Mouse (Mus musculus): ENCODE results near the gene Gtsf1l. TPM values are rescaled to one million over a fixed set of nuclear protein-coding genes. Genes with fewer than 3 reads are reported as not detected.

Gene Gtsf1l
- polyA plus RNA-seq, 2 experiments = not detected

- H3K27ac ChIP-seq = no peak overlapping the region
- TF ChIP-seq CTCF (IDR thresholded peaks at IDR 0.05; ENCODE audit: low read depth) = no peak
- no peak for TF ChIP-seq EP300 (IDR thresholded peaks at IDR 0.05; ENCODE audit: low read depth)
- no peak overlapping the region for H3K4me3 ChIP-seq (ENCODE audit: insufficient read depth in 1 of 2, low read depth in 2 of 2, low read length in 2 of 2)
- no peak overlapping the region for H3K9ac ChIP-seq (replicated peaks)
- peaks cover 0 to 4% of the 10 kb centered on the region in 2 experiments; a peak in 1 of 4 replicates for H3K4me1 ChIP-seq (replicated peaks; ENCODE audit: control insufficient read depth in 2 of 2, insufficient read depth in 2 of 2, low read length in 1 of 2)
- H3K36me3 ChIP-seq (replicated peaks; ENCODE audit: control insufficient read depth, insufficient read depth, low read depth) = no peaks in the 10 kb centered on the region
- no peaks in the 10 kb centered on the region for H3K27me3 ChIP-seq (ENCODE audit: control insufficient read depth, insufficient read depth, low read length)
- H3K9me3 ChIP-seq (ENCODE audit: control insufficient read depth, low read length) = no peaks in the 10 kb centered on the region
- no peak overlapping the region for H3K4me2 ChIP-seq (ENCODE audit: low read depth)
- no peak for ATAC-seq (ENCODE audit: insufficient read depth)
- 54% methylated on average over 5 of the region's 5 CpGs for WGBS (ENCODE audit: insufficient replicate concordance)
- no peak for DNase-seq (ENCODE audit: low read depth in 3 of 3, low spot score in 3 of 3)
Observed at GRCm38 (mm10) chr2:163123496-163123895, 35.8 kb upstream of the Gtsf1l start.

- peaks cover 0 to 4% of the 10 kb centered on the region in 2 experiments; a peak in 1 of 4 replicates for H3K4me1 ChIP-seq (replicated peaks; ENCODE audit: control insufficient read depth in 2 of 2, insufficient read depth in 2 of 2, low read length in 1 of 2)
- ATAC-seq (ENCODE audit: insufficient read depth) (peak; percentile 66; the same call in 1 of the 2 replicates), DNase-seq (ENCODE audit: low read depth in 3 of 3, low spot score in 3 of 3) (peak in 2 of 3 experiments; percentile 9 to 14)
- TF ChIP-seq CTCF (IDR thresholded peaks at IDR 0.05; ENCODE audit: low read depth) = no peak
- no peak for TF ChIP-seq EP300 (IDR thresholded peaks at IDR 0.05; ENCODE audit: low read depth)
- H3K4me3 ChIP-seq (ENCODE audit: insufficient read depth in 1 of 2, low read depth in 2 of 2, low read length in 2 of 2) = no peak overlapping the region
- 18% methylated on average over 9 of the region's 9 CpGs for WGBS (ENCODE audit: insufficient replicate concordance)
- H3K27ac ChIP-seq = no peak overlapping the region
- no peaks in the 10 kb centered on the region for H3K36me3 ChIP-seq (replicated peaks; ENCODE audit: control insufficient read depth, insufficient read depth, low read depth)
- no peaks in the 10 kb centered on the region for H3K27me3 ChIP-seq (ENCODE audit: control insufficient read depth, insufficient read depth, low read length)
- H3K9ac ChIP-seq (replicated peaks) = no peak overlapping the region
- H3K4me2 ChIP-seq (ENCODE audit: low read depth) = peak overlapping the region; percentile 17; the same call in 1 of the 2 replicates
- H3K9me3 ChIP-seq (ENCODE audit: control insufficient read depth, low read length) = no peaks in the 10 kb centered on the region
Observed at GRCm38 (mm10) chr2:163122319-163122718, 34.7 kb upstream of the Gtsf1l start.

- H3K4me2 ChIP-seq (ENCODE audit: low read depth) = no peak overlapping the region
- no peak for ATAC-seq (ENCODE audit: insufficient read depth)
- no peak overlapping the region for H3K4me3 ChIP-seq (ENCODE audit: insufficient read depth in 1 of 2, low read depth in 2 of 2, low read length in 2 of 2)
- no peak for DNase-seq (ENCODE audit: low read depth in 3 of 3, low spot score in 3 of 3)
- H3K27ac ChIP-seq = no peak overlapping the region
- H3K36me3 ChIP-seq (replicated peaks; ENCODE audit: control insufficient read depth, insufficient read depth, low read depth) = no peaks in the 10 kb centered on the region
- H3K9ac ChIP-seq (replicated peaks) = no peak overlapping the region
- no peaks in the 10 kb centered on the region for H3K27me3 ChIP-seq (ENCODE audit: control insufficient read depth, insufficient read depth, low read length)
- H3K4me1 ChIP-seq (replicated peaks; ENCODE audit: control insufficient read depth in 2 of 2, insufficient read depth in 2 of 2, low read length in 1 of 2) = peaks cover 0 to 4% of the 10 kb centered on the region in 2 experiments; a peak in 1 of 4 replicates
- no peaks in the 10 kb centered on the region for H3K9me3 ChIP-seq (ENCODE audit: control insufficient read depth, low read length)
- TF ChIP-seq CTCF (IDR thresholded peaks at IDR 0.05; ENCODE audit: low read depth) = no peak
- no peak for TF ChIP-seq EP300 (IDR thresholded peaks at IDR 0.05; ENCODE audit: low read depth)
- WGBS (ENCODE audit: insufficient replicate concordance) = 59% methylated on average over 3 of the region's 3 CpGs
Observed at GRCm38 (mm10) chr2:163121353-163121660, 33.7 kb upstream of the Gtsf1l start.

GRCm38 (mm10) chr2:163120626-163121352, 33.1 kb upstream of the Gtsf1l start:
- WGBS (ENCODE audit: insufficient replicate concordance) = 44% methylated on average over 15 of the region's 15 CpGs
- H3K36me3 ChIP-seq (replicated peaks; ENCODE audit: control insufficient read depth, insufficient read depth, low read depth) = no peaks in the 10 kb centered on the region
- no peak for TF ChIP-seq EP300 (IDR thresholded peaks at IDR 0.05; ENCODE audit: low read depth)
- no peak for TF ChIP-seq CTCF (IDR thresholded peaks at IDR 0.05; ENCODE audit: low read depth)

GRCm38 (mm10) chr2:163111413-163112201, 24.0 kb upstream of the Gtsf1l start:
- TF ChIP-seq CTCF (IDR thresholded peaks at IDR 0.05; ENCODE audit: low read depth) (no peak), EP300 (IDR thresholded peaks at IDR 0.05; ENCODE audit: low read depth) (no peak)
- no peak overlapping the region for H3K9ac ChIP-seq (replicated peaks)
- H3K36me3 ChIP-seq (replicated peaks; ENCODE audit: control insufficient read depth, insufficient read depth, low read depth) = no peaks in the 10 kb centered on the region
- H3K4me1 ChIP-seq (replicated peaks; ENCODE audit: control insufficient read depth in 2 of 2, insufficient read depth in 2 of 2, low read length in 1 of 2) = no peaks in the 10 kb centered on the region
- no peaks in the 10 kb centered on the region for H3K9me3 ChIP-seq (ENCODE audit: control insufficient read depth, low read length)
- no peak overlapping the region for H3K4me2 ChIP-seq (ENCODE audit: low read depth)
- no peak for DNase-seq (ENCODE audit: low read depth in 3 of 3, low spot score in 3 of 3)
- H3K4me3 ChIP-seq (ENCODE audit: insufficient read depth in 1 of 2, low read depth in 2 of 2, low read length in 2 of 2) = no peak overlapping the region
- H3K27ac ChIP-seq = no peak overlapping the region
- H3K27me3 ChIP-seq (ENCODE audit: control insufficient read depth, insufficient read depth, low read length) = no peaks in the 10 kb centered on the region
- ATAC-seq (ENCODE audit: insufficient read depth) = no peak
- 59% methylated on average over 16 of the region's 16 CpGs for WGBS (ENCODE audit: insufficient replicate concordance)

More at GRCm38 (mm10) chr2:163120626-163121352, 33.1 kb upstream of the Gtsf1l start:
- Histone ChIP-seq H3K9me3 (ENCODE audit: control insufficient read depth, low read length) (no peaks in the 10 kb centered on the region), H3K4me2 (ENCODE audit: low read depth) (no peak overlapping the region), H3K27me3 (ENCODE audit: control insufficient read depth, insufficient read depth, low read length) (no peaks in the 10 kb centered on the region), H3K27ac (no peak overlapping the region), H3K4me3 (ENCODE audit: insufficient read depth in 1 of 2, low read depth in 2 of 2, low read length in 2 of 2) (no peak overlapping the region), H3K4me1 (replicated peaks; ENCODE audit: control insufficient read depth in 2 of 2, insufficient read depth in 2 of 2, low read length in 1 of 2) (peaks cover 0 to 4% of the 10 kb centered on the region in 2 experiments; a peak in 1 of 4 replicates), H3K9ac (replicated peaks) (no peak overlapping the region)
- DNase-seq (ENCODE audit: low read depth in 3 of 3, low spot score in 3 of 3) (no peak), ATAC-seq (ENCODE audit: insufficient read depth) (no peak)
